Mouse (Mus musculus) C2C12 (cell line): ENCODE data around the gene Slc47a2. TPM values are rescaled to one million over a fixed set of nuclear protein-coding genes. Genes with fewer than 3 reads are reported as not detected.

ENCODE experiments used
- H3K27me3 ChIP-seq: one replicate; pipeline ENCODE4 v1.6.1; 2011; ENCODE audit not compliant: control insufficient read depth, insufficient read depth, insufficient read length
- H3K36me3 ChIP-seq: one replicate; pipeline ENCODE4 v1.6.1; 2011; ENCODE audit not compliant: control insufficient read depth, insufficient read depth
- H3K4me3 ChIP-seq: one replicate; pipeline ENCODE4 v1.5.1; 2011; ENCODE audit warnings: mild to moderate bottlenecking, control low read depth; ENCODE audit not compliant: poor library complexity, insufficient read depth, severe bottlenecking
- H3K79me2 ChIP-seq: one replicate; pipeline ENCODE4 v1.6.1; 2011; ENCODE audit not compliant: control insufficient read depth, insufficient read depth
- H3K79me3 ChIP-seq: one replicate; pipeline ENCODE4 v1.6.1; 2011; ENCODE audit warnings: low read depth, control low read depth
- H3ac ChIP-seq: one replicate; pipeline ENCODE3; 2011; ENCODE audit warnings: low read depth; ENCODE audit not compliant: control insufficient read depth, insufficient read length
- CEBPB ChIP-seq: IDR thresholded peaks from one replicate; pipeline ENCODE4 v1.6.1; 2011; ENCODE audit warnings: low read depth, mild to moderate bottlenecking, control low read depth, moderate library complexity
- CTCF ChIP-seq: IDR thresholded peaks from one replicate; pipeline ENCODE4 v1.5.1; 2011; ENCODE audit not compliant: control insufficient read depth, insufficient read depth, insufficient read length
- FOSL1 ChIP-seq: IDR thresholded peaks from one replicate; pipeline ENCODE4 v1.8.0; 2011; ENCODE audit warnings: mild to moderate bottlenecking, low read length; ENCODE audit not compliant: poor library complexity, insufficient read depth, severe bottlenecking
- MAX ChIP-seq: IDR thresholded peaks from one replicate; pipeline ENCODE4 v1.6.1; 2011; ENCODE audit warnings: mild to moderate bottlenecking, control low read depth
- MYOD1 ChIP-seq: IDR thresholded peaks from one replicate; pipeline ENCODE4 v1.6.1; 2011; ENCODE audit warnings: low read depth; ENCODE audit not compliant: control insufficient read depth, insufficient read length
- MYOG ChIP-seq: IDR thresholded peaks from one replicate; pipeline ENCODE4 v1.6.1; 2011; ENCODE audit not compliant: control insufficient read depth, insufficient read length; ENCODE audit errors: extremely low read depth
- USF1 ChIP-seq: IDR thresholded peaks from one replicate; pipeline ENCODE4 v1.6.1; 2011; ENCODE audit warnings: low read depth, mild to moderate bottlenecking, control low read depth, moderate library complexity
- polyA plus RNA-seq: library from polyadenylated mRNA; unstranded; fragments of >200 nt; fragmentation: generic; extraction: Trizol; gene quantifications from one replicate; pipeline ENCODE4 v1.2.1, GENCODE M21; 2012; ENCODE audit warnings: missing spikeins

Slc47a2 gene
- polyA plus RNA-seq, 1 experiment = not detected

DNA sequence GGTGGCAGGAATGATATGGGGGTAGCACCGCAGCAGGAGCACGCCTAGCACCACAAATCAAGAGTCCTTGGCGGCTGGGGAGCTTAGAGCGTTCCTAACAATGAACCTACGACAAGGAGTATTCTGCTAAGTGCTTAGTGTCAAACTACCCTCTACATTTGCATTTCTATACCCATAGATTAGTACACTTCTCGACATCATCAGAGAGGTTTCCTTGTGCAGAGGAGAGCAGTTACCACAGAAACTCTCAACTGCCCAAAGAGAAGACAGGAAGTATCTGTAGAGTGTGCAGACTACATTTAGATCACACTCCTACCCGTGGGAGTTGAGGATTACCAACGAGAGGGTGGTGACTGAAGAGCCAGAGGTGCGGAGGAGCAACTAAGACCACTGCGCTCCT is 90.9 kb downstream of the Slc47a2 start:
- H3ac ChIP-seq = no peak overlapping the region
- H3K27me3 ChIP-seq = no peaks in the 10 kb centered on the region
- no peaks in the 10 kb centered on the region for H3K79me2 ChIP-seq
- no peak overlapping the region for H3K4me3 ChIP-seq
- TF ChIP-seq CEBPB = no peak
- TF ChIP-seq USF1 = no peak
- no peak for TF ChIP-seq MYOG
- TF ChIP-seq FOSL1 = no peak
- TF ChIP-seq MAX = no peak
- no peak for TF ChIP-seq CTCF
- no peak for TF ChIP-seq MYOD1
- H3K36me3 ChIP-seq = peaks cover 57% of the 10 kb centered on the region
- H3K79me3 ChIP-seq = no peaks in the 10 kb centered on the region

Other genes starting within 250 kb of the Slc47a2 start
- gene Tnfrsf13b, start 216.1 kb downstream of the Slc47a2 start, polyA plus RNA-seq = not detected
- 42.6 TPM for gene Usp22, start 167.8 kb downstream of the Slc47a2 start, polyA plus RNA-seq
- gene Aldh3a1, start 135.3 kb downstream of the Slc47a2 start, polyA plus RNA-seq = 19.7 TPM
- gene Aldh3a2, start 75.4 kb downstream of the Slc47a2 start, polyA plus RNA-seq = 15.8 TPM
- gene Slc47a1, start 35.5 kb upstream of the Slc47a2 start, polyA plus RNA-seq = 0.02 TPM
- not detected for gene Rnf112, start 111.3 kb upstream of the Slc47a2 start, polyA plus RNA-seq
- gene Mfap4, start 142.6 kb upstream of the Slc47a2 start, polyA plus RNA-seq = not detected
- 21.3 TPM for gene Mapk7, start 151.5 kb upstream of the Slc47a2 start, polyA plus RNA-seq
- 45.7 TPM for gene B9d1, start 162.3 kb upstream of the Slc47a2 start, polyA plus RNA-seq
- gene Epn2, start 236.8 kb upstream of the Slc47a2 start, polyA plus RNA-seq = 21.1 TPM